Mouse (Mus musculus): ENCODE data around the gene Zfp687. TPM values are rescaled to one million over a fixed set of nuclear protein-coding genes. Genes with fewer than 3 reads are reported as not detected.
A peak's percentile ranks its signal among the peaks of the same experiment; 100 is the strongest.
"Not testable (repeated sequence)": the region's sequence is repeated elsewhere in the genome, so short reads cannot be mapped to it uniquely, and the experiment has no call there.

Gene Zfp687
- polyA plus RNA-seq, 1 experiment from 2014 or later, result 30.3 TPM

GRCm38 (mm10) chr3:95046462-95047057 is 31.3 kb upstream of the Zfp687 start:
- WGBS, result 87% methylated on average over 11 of the region's 11 CpGs
- no peak overlapping the region for H3K4me2 ChIP-seq (replicated peaks; ENCODE audit: low read depth, low read length)
- H3K4me3 ChIP-seq (ENCODE audit: low read depth, low read length), result no peak overlapping the region
- ATAC-seq (ENCODE audit: insufficient number of reproducible peaks, insufficient read depth, low FRiP score, low read depth), result no peak
- no peaks in the 10 kb centered on the region for H3K36me3 ChIP-seq (ENCODE audit: control insufficient read depth, insufficient read depth, low read length)
- peaks cover 1% of the 10 kb centered on the region; the same call in 1 of the 2 replicates for H3K4me1 ChIP-seq (ENCODE audit: control insufficient read depth, insufficient read depth, low read length)
- H3K9ac ChIP-seq (replicated peaks; ENCODE audit: low read depth, low read length), result no peak overlapping the region
- no peaks in the 10 kb centered on the region for H3K9me3 ChIP-seq (ENCODE audit: control insufficient read depth, low read depth, low read length)
- no peak overlapping the region for H3K27ac ChIP-seq (ENCODE audit: low read length)
- no peaks in the 10 kb centered on the region for H3K27me3 ChIP-seq (ENCODE audit: control insufficient read depth, insufficient read depth, low read length)

DNA sequence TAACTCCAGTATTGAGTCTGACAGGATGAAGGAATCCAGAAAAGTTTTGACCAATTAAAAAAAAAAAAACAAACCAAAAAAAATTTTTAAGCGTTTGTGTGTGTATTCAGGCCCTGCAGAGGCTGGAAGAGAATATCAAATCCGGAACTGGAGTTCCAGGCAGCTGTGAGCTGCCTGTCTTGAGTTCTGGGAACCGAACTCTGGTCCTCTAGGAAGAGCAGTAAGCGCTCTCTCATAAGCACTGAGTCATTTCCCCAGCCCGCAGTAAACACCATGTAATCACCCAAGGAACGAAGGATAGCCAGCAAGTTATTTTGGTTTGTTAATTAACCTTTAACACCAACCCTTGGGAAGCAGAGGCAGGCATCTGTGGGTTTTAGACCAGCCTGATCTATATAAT is 28.0 kb upstream of the Zfp687 start:
- H3K9me3 ChIP-seq (ENCODE audit: control insufficient read depth, low read depth, low read length), result no peaks in the 10 kb centered on the region
- ATAC-seq (ENCODE audit: insufficient number of reproducible peaks, insufficient read depth, low FRiP score, low read depth), result no peak
- 79% methylated on average over 6 of the region's 6 CpGs for WGBS
- peaks cover 5% of the 10 kb centered on the region; the same call in 1 of the 2 replicates for H3K4me1 ChIP-seq (ENCODE audit: control insufficient read depth, insufficient read depth, low read length)
- no peak overlapping the region for H3K9ac ChIP-seq (replicated peaks; ENCODE audit: low read depth, low read length)
- H3K27ac ChIP-seq (ENCODE audit: low read length), result no peak overlapping the region
- no peak overlapping the region for H3K4me3 ChIP-seq (ENCODE audit: low read depth, low read length)
- H3K36me3 ChIP-seq (ENCODE audit: control insufficient read depth, insufficient read depth, low read length), result peaks cover 12% of the 10 kb centered on the region
- no peaks in the 10 kb centered on the region for H3K27me3 ChIP-seq (ENCODE audit: control insufficient read depth, insufficient read depth, low read length)
- no peak overlapping the region for H3K4me2 ChIP-seq (replicated peaks; ENCODE audit: low read depth, low read length)

GRCm38 (mm10) chr3:95042838-95043229 is 27.6 kb upstream of the Zfp687 start:
- 26% methylated on average over 7 of the region's 7 CpGs for WGBS
- no peak overlapping the region for H3K9ac ChIP-seq (replicated peaks; ENCODE audit: low read depth, low read length)
- H3K4me3 ChIP-seq (ENCODE audit: low read depth, low read length), result peak overlapping the region; percentile 91
- H3K9me3 ChIP-seq (ENCODE audit: control insufficient read depth, low read depth, low read length), result no peaks in the 10 kb centered on the region
- peaks cover 5% of the 10 kb centered on the region; the same call in 1 of the 2 replicates for H3K4me1 ChIP-seq (ENCODE audit: control insufficient read depth, insufficient read depth, low read length)
- H3K27ac ChIP-seq (ENCODE audit: low read length), result peak overlapping the region; percentile 29; the same call in 1 of the 2 replicates
- H3K27me3 ChIP-seq (ENCODE audit: control insufficient read depth, insufficient read depth, low read length), result no peaks in the 10 kb centered on the region
- peak overlapping the region; percentile 66 for H3K4me2 ChIP-seq (replicated peaks; ENCODE audit: low read depth, low read length)
- peak; percentile 38 for ATAC-seq (ENCODE audit: insufficient number of reproducible peaks, insufficient read depth, low FRiP score, low read depth)
- H3K36me3 ChIP-seq (ENCODE audit: control insufficient read depth, insufficient read depth, low read length), result peaks cover 15% of the 10 kb centered on the region

DNA sequence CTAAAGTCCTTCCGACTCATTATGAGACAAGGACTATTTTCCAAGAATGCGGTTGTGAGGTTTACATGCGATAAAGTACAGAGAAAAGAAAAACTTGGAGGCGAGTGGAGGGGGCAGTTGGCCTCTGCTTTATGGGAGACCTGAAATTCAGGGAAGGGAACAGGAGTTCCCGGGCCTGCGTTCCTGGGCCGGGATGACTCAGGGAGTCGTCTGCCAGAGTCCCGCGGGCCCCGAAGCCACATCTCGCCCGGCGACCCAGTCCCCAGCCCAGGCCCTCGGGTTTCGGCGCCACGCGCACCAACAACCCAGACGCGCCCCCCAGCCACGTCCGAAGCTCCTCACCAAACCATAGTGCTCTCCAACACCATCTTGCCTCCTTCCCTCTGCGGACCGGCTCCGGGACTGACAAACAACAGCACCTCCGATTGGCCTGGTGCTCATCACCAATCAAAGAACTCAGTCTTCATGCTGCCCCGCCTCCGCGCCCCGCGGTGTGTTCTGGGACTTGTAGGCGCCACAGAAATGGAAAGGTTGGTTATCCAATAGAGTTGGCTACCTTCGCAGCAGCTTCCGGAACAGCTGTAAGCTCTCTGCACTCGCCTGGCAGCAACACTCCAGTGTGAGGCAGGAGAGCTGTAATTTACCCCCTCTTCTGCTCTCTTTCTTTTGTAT is 27.1 kb upstream of the Zfp687 start, which contains the start of gene Psmd4:
Gene Psmd4, minus strand, starts transcription at position 449 of the 672 bp plus-strand sequence.
- Histone ChIP-seq H3K4me2 (replicated peaks; ENCODE audit: low read depth, low read length) (peak within 1 kb of the TSS; percentile 66), H3K9me3 (ENCODE audit: control insufficient read depth, low read depth, low read length) (no peaks in the 10 kb centered on the region), H3K27ac (ENCODE audit: low read length) (peak within 1 kb of the TSS; percentile 33; the same call in 1 of the 2 replicates), H3K4me3 (ENCODE audit: low read depth, low read length) (peak within 1 kb of the TSS; percentile 91), H3K9ac (replicated peaks; ENCODE audit: low read depth, low read length) (peak within 1 kb of the TSS; percentile 68), H3K4me1 (ENCODE audit: control insufficient read depth, insufficient read depth, low read length) (peaks cover 5% of the 10 kb centered on the region; the same call in 1 of the 2 replicates), H3K27me3 (ENCODE audit: control insufficient read depth, insufficient read depth, low read length) (no peaks in the 10 kb centered on the region), H3K36me3 (ENCODE audit: control insufficient read depth, insufficient read depth, low read length) (peaks cover 15% of the 10 kb centered on the region)
- ATAC-seq (ENCODE audit: insufficient number of reproducible peaks, insufficient read depth, low FRiP score, low read depth), result peak; percentile 98
- WGBS, result under 1% methylated on average over 36 of the region's 36 CpGs

- peaks cover 15% of the 10 kb centered on the region for H3K36me3 ChIP-seq (ENCODE audit: control insufficient read depth, insufficient read depth, low read length)
These were observed 26.4 kb upstream of the Zfp687 start for GRCm38 (mm10) chr3:95041625-95042024.

GRCm38 (mm10) chr3:95029953-95030352 is 14.7 kb upstream of the Zfp687 start:
- Histone ChIP-seq H3K27ac (ENCODE audit: low read length) (no peak overlapping the region), H3K4me1 (ENCODE audit: control insufficient read depth, insufficient read depth, low read length) (peaks cover 3% of the 10 kb centered on the region; the same call in 1 of the 2 replicates), H3K4me3 (ENCODE audit: low read depth, low read length) (no peak overlapping the region), H3K27me3 (ENCODE audit: control insufficient read depth, insufficient read depth, low read length) (no peaks in the 10 kb centered on the region), H3K4me2 (replicated peaks; ENCODE audit: low read depth, low read length) (no peak overlapping the region), H3K36me3 (ENCODE audit: control insufficient read depth, insufficient read depth, low read length) (peaks cover 37% of the 10 kb centered on the region), H3K9ac (replicated peaks; ENCODE audit: low read depth, low read length) (no peak overlapping the region), H3K9me3 (ENCODE audit: control insufficient read depth, low read depth, low read length) (no peaks in the 10 kb centered on the region)
- no peak for ATAC-seq (ENCODE audit: insufficient number of reproducible peaks, insufficient read depth, low FRiP score, low read depth)
- 66% methylated on average over 3 of the region's 3 CpGs for WGBS

More at GRCm38 (mm10) chr3:95041625-95042024, 26.4 kb upstream of the Zfp687 start:
- Histone ChIP-seq H3K27ac (ENCODE audit: low read length) (no peak overlapping the region), H3K9me3 (ENCODE audit: control insufficient read depth, low read depth, low read length) (no peaks in the 10 kb centered on the region), H3K4me3 (ENCODE audit: low read depth, low read length) (peak overlapping the region; percentile 91), H3K4me1 (ENCODE audit: control insufficient read depth, insufficient read depth, low read length) (peaks cover 5% of the 10 kb centered on the region; the same call in 1 of the 2 replicates), H3K4me2 (replicated peaks; ENCODE audit: low read depth, low read length) (peak overlapping the region; percentile 66), H3K9ac (replicated peaks; ENCODE audit: low read depth, low read length) (peak overlapping the region; percentile 68), H3K27me3 (ENCODE audit: control insufficient read depth, insufficient read depth, low read length) (no peaks in the 10 kb centered on the region)
- 11% methylated on average over 3 of the region's 3 CpGs for WGBS
- no peak for ATAC-seq (ENCODE audit: insufficient number of reproducible peaks, insufficient read depth, low FRiP score, low read depth)

GRCm38 (mm10) chr3:95029291-95029827 is 14.1 kb upstream of the Zfp687 start:
- not testable (repeated sequence) for H3K27me3 ChIP-seq (ENCODE audit: control insufficient read depth, insufficient read depth, low read length); H3K4me3 ChIP-seq (ENCODE audit: low read depth, low read length); H3K9ac ChIP-seq (replicated peaks; ENCODE audit: low read depth, low read length); H3K4me2 ChIP-seq (replicated peaks; ENCODE audit: low read depth, low read length); ATAC-seq (ENCODE audit: insufficient number of reproducible peaks, insufficient read depth, low FRiP score, low read depth); H3K9me3 ChIP-seq (ENCODE audit: control insufficient read depth, low read depth, low read length); H3K4me1 ChIP-seq (ENCODE audit: control insufficient read depth, insufficient read depth, low read length)
- H3K27ac ChIP-seq (ENCODE audit: low read length), result peak overlapping the region; percentile 21; the same call in 1 of the 2 replicates
- WGBS, result 72% methylated on average over 3 of the region's 3 CpGs
- peaks cover 31% of the 10 kb centered on the region for H3K36me3 ChIP-seq (ENCODE audit: control insufficient read depth, insufficient read depth, low read length)

- Histone ChIP-seq H3K4me2 (replicated peaks; ENCODE audit: low read depth, low read length) (no peak overlapping the region), H3K4me3 (ENCODE audit: low read depth, low read length) (no peak overlapping the region), H3K4me1 (ENCODE audit: control insufficient read depth, insufficient read depth, low read length) (peaks cover 12% of the 10 kb centered on the region; the same call in 1 of the 2 replicates), H3K9me3 (ENCODE audit: control insufficient read depth, low read depth, low read length) (no peaks in the 10 kb centered on the region), H3K27me3 (ENCODE audit: control insufficient read depth, insufficient read depth, low read length) (no peaks in the 10 kb centered on the region), H3K9ac (replicated peaks; ENCODE audit: low read depth, low read length) (no peak overlapping the region), H3K27ac (ENCODE audit: low read length) (peak overlapping the region; percentile 21; the same call in 1 of the 2 replicates), H3K36me3 (ENCODE audit: control insufficient read depth, insufficient read depth, low read length) (peaks cover 26% of the 10 kb centered on the region)
- peak; percentile 30; the same call in 1 of the 2 replicates for ATAC-seq (ENCODE audit: insufficient number of reproducible peaks, insufficient read depth, low FRiP score, low read depth)
- WGBS, result 65% methylated on average over 3 of the region's 3 CpGs
These were observed 13.4 kb upstream of the Zfp687 start for GRCm38 (mm10) chr3:95028603-95029002.
